Mouse (Mus musculus) layer of hippocampus, adult 2 months (tissue): ENCODE data around the gene Slc6a2. TPM values are rescaled to one million over a fixed set of nuclear protein-coding genes. Genes with fewer than 3 reads are reported as not detected.

Source experiments
- DNase-seq, 2 experiments: peaks; one replicate each; pipeline ENCODE4 v3.0.0; 2022; ENCODE audit warnings: low spot score in 2 of 2
- H3K27ac ChIP-seq: fragments of 200-600 bp; 2 replicates; pipeline ENCODE4 v1.8.1; 2022
- H3K4me3 ChIP-seq: fragments of 200-600 bp; 2 replicates; pipeline ENCODE4 v1.8.1; 2022; ENCODE audit warnings: mild to moderate bottlenecking
- CTCF ChIP-seq: fragments of 200-600 bp; conservative IDR thresholded peaks from 2 replicates; pipeline ENCODE4 v1.8.1; 2022; ENCODE audit warnings: antibody characterized with exemption, mild to moderate bottlenecking, moderate library complexity
- total RNA-seq, 2 experiments: library from RNA; stranded (reverse); gene quantifications; 2 replicates each; pipeline ENCODE4 v1.2.3; 2021

The Slc6a2 gene
- total RNA-seq, 2 experiments from 2014 or later, result 0.10 to 0.18 TPM

GRCm38 (mm10) chr8:92976656-92977055 is 16.8 kb downstream of the Slc6a2 start:
- H3K4me3 ChIP-seq, result no peak overlapping the region
- TF ChIP-seq CTCF, result no peak
- no peak overlapping the region for H3K27ac ChIP-seq
- no peak for DNase-seq

DNA sequence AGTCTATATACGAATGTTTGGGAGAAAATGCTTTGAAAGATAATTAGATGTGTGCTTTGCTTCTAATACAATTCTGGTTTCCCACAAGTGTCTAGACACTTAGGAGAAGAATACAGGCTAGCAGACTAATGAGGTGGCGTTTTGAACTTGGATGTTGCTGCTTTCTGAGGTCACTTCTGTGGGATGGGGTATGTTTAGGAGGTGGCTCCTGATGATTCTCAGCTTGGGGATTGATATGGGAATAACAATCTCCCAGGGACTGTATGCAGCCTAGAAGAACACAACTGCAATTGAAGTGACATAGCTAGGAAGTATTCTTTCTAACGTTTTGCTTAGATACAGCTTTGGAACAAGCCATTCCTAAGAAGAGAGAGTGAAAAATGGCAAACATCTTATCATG is 22.6 kb downstream of the Slc6a2 start:
- H3K4me3 ChIP-seq, result no peak overlapping the region
- no peak for DNase-seq
- no peak overlapping the region for H3K27ac ChIP-seq
- no peak for TF ChIP-seq CTCF

GRCm38 (mm10) chr8:92984376-92984775 is 24.5 kb downstream of the Slc6a2 start:
- H3K27ac ChIP-seq, result no peak overlapping the region
- DNase-seq, result no peak
- TF ChIP-seq CTCF, result no peak
- no peak overlapping the region for H3K4me3 ChIP-seq

GRCm38 (mm10) chr8:92996840-92997239 is 37.0 kb downstream of the Slc6a2 start:
- H3K27ac ChIP-seq, result no peak overlapping the region
- peak; percentile 37 to 63 for DNase-seq
- TF ChIP-seq CTCF, result peak; percentile 82
- no peak overlapping the region for H3K4me3 ChIP-seq

DNA sequence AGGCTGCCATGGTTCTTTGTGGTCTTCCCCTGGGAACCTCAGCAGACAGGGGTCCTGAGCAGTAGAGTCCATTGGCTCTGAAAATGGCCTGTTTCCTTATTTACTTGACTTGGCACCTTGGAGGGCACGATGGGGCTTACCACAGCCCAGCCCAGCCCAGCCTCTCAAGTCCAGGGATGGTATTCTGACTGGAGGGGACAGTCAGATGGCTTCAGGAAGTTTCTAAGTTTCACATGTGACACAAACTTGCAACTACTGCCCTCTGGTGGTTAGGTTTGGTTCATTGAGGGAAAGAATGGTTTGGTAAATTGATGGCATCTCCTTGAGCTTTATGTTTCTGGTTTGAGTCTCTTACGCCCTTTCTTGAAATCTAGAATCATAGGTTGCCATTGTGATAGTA is 38.7 kb downstream of the Slc6a2 start:
- Histone ChIP-seq H3K27ac (no peak overlapping the region), H3K4me3 (no peak overlapping the region)
- TF ChIP-seq CTCF, result peak; percentile 88
- DNase-seq, result peak; percentile 26 to 78

DNA sequence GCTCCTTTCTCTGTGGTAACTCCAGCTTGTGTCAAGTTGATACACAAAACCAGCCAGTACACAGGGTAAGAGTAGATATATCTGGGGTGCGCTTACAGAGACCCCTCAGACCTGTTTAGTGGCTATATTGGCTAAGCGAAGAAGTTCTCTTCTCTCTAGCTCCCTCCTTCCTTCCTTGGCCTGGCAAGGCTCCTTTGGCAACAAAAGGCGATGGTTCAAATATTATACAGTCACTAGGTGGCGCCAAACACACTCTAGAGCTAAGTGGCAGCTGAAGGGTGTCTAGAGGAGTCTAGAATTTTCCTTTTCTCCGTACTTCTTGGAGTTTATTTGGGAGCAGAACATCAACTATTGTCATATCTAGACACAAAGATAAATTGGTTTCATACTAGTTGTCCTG is 50.4 kb downstream of the Slc6a2 start:
- DNase-seq, result peak; percentile 20 to 52
- TF ChIP-seq CTCF, result peak; percentile 84
- no peak overlapping the region for H3K4me3 ChIP-seq
- H3K27ac ChIP-seq, result no peak overlapping the region

DNA sequence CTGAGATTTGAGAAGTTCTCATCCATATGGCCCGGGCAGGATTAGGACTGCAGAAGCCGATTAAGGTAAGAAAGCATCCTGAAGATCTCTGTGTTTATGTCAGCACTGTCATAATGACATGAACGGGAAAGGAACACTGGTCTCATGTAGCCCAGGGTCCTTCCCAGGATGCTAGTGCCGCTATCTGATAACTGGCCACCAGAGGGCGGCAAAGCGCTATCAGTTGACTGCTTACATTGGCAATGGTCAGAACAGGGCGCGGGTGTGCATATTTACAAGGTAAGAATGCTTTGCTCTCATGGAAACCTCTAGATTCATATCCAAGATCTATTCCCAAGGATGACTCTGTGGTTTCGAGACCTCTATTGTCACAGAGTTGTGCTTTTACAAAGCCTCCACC is 51.6 kb downstream of the Slc6a2 start:
- no peak overlapping the region for H3K4me3 ChIP-seq
- DNase-seq, result peak; percentile 78 to 91
- peak; percentile 90 for TF ChIP-seq CTCF
- H3K27ac ChIP-seq, result no peak overlapping the region

DNA sequence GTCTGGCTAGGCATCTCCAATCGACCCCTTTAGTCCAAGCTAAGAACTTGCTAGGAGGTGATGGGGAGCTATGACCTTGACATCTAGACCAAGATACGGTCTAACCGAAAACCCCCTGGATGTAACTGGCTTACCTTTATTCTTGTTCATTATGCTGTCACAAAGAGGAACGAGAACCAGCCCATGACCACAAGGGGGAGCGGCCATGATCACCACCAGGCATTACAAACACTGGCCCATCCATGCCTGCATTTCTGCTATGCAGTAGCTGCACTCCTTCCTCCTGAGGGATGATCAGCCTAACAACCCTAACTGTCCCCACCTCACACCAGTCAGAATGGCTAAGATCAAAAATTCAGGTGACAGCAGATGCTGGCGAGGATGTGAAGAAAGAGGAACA is 52.3 kb downstream of the Slc6a2 start:
- peak; percentile 28; the same call in 1 of the 2 replicates for TF ChIP-seq CTCF
- DNase-seq, result no peak
- Histone ChIP-seq H3K4me3 (no peak overlapping the region), H3K27ac (no peak overlapping the region)

GRCm38 (mm10) chr8:93014300-93014699 is 54.4 kb downstream of the Slc6a2 start:
- no peak for DNase-seq
- H3K4me3 ChIP-seq, result no peak overlapping the region
- no peak overlapping the region for H3K27ac ChIP-seq
- no peak for TF ChIP-seq CTCF

- Histone ChIP-seq H3K27ac (no peak overlapping the region), H3K4me3 (no peak overlapping the region)
- no peak for DNase-seq
- TF ChIP-seq CTCF, result 0 out of 2 replicates have a peak, but pooled peaks have one; percentile 12
These were observed 61.9 kb downstream of the Slc6a2 start for GRCm38 (mm10) chr8:93021738-93022137.

DNA sequence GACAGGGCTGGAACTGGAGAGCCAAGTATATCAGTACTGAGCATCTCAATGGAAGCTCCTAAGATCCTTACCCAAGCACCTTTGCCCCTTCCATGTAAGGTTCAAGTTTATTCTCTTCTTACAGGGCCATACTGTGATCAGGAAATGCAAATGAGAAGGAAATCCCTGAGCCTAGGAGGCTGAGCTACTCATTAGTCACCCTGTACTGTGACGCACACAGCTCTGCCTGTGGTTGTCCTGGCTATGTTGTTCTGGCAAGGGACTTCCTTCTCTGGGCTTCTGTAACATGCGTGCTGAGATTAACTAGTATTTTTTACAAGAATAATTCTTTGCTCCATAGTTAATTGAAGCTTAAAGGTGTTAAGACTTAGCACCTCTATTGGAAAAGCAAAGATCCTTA is 70.8 kb downstream of the Slc6a2 start:
- TF ChIP-seq CTCF, result no peak
- no peak for DNase-seq
- no peak overlapping the region for H3K4me3 ChIP-seq
- no peak overlapping the region for H3K27ac ChIP-seq

- TF ChIP-seq CTCF, result no peak
- no peak overlapping the region for H3K27ac ChIP-seq
These were observed 79.0 kb downstream of the Slc6a2 start for GRCm38 (mm10) chr8:93038831-93039230.

GRCm38 (mm10) chr8:93040256-93040655 is 80.4 kb downstream of the Slc6a2 start:
- peak in 1 of 2 experiments; percentile 26 for DNase-seq
- TF ChIP-seq CTCF, result no peak

More at GRCm38 (mm10) chr8:93038831-93039230, 79.0 kb downstream of the Slc6a2 start:
- H3K4me3 ChIP-seq, result no peak overlapping the region
- DNase-seq, result no peak

GRCm38 (mm10) chr8:93040776-93041567 is 81.1 kb downstream of the Slc6a2 start:
- H3K27ac ChIP-seq, result no peak overlapping the region
- DNase-seq, result no peak
- no peak for TF ChIP-seq CTCF
- H3K4me3 ChIP-seq, result no peak overlapping the region

More at GRCm38 (mm10) chr8:93040256-93040655, 80.4 kb downstream of the Slc6a2 start:
- H3K27ac ChIP-seq, result no peak overlapping the region
- H3K4me3 ChIP-seq, result no peak overlapping the region
